Mouse (Mus musculus) macrophage (primary cell): Measurements from ENCODE around the gene Sav1. TPM values are rescaled to one million over a fixed set of nuclear protein-coding genes. Genes with fewer than 3 reads are reported as not detected.

ENCODE experiments used
- H3K27ac ChIP-seq: fragments of 350-480 bp; formaldehyde crosslinking; 2 replicates; pipeline ENCODE4 v1.9.0; 2021
- H3K36me3 ChIP-seq: fragments of 350-480 bp; formaldehyde crosslinking; 2 replicates; pipeline ENCODE4 v1.9.0; 2021; ENCODE audit errors: inconsistent target
- H3K4me3 ChIP-seq: fragments of 350-480 bp; formaldehyde crosslinking; 2 replicates; pipeline ENCODE4 v1.9.0; 2021; ENCODE audit errors: inconsistent target
- H3K79me2 ChIP-seq: fragments of 350-480 bp; formaldehyde crosslinking; 2 replicates; pipeline ENCODE4 v1.9.0; 2021; ENCODE audit errors: inconsistent target
- WGBS: methylation state at CpG from one replicate; pipeline ENCODE4 v1.1.7; 2026; ENCODE audit warnings: inconsistent platforms; ENCODE audit not compliant: missing documents; 5-methylcytosine and 5-hydroxymethylcytosine counted together
- polyA plus RNA-seq: library from polyadenylated mRNA; stranded (reverse); fragments of 250-400 nt; gene quantifications from 3 replicates; pipeline ENCODE4 v1.2.4, GENCODE M21; 2018; ENCODE audit warnings: inconsistent platforms
- total RNA-seq, 78 experiments: library from RNA; depleted of rRNA; stranded (reverse); fragments of 250-400 nt; gene quantifications; 1 replicate in 9 of 78; 2 replicates in 24 of 78; 3 replicates in 43 of 78; 4 replicates in 2 of 78; pipeline ENCODE4 v1.2.4; 2018; ENCODE audit warnings: inconsistent platforms in 56 of 78

The Sav1 gene
- 100 to 1,000 TPM; 153 to 862 (median 271) TPM for total RNA-seq (2018; cell fraction: chromatin; rRNA removed)
- 100 to 1,000 TPM in 1 of 26 experiments, 10 to 100 TPM in 25; 43.1 to 120 (median 56.9) TPM for total RNA-seq (2018; cell fraction: cytosol; rRNA removed)
- 100 to 1,000 TPM; 136 to 827 (median 229) TPM for total RNA-seq (2018; cell fraction: nucleus; rRNA removed)
- polyA plus RNA-seq, result 38.7 to 58.7 TPM (median 45.1 TPM) in 3 replicates

GRCm38 (mm10) chr12:69986786-69987497 lies at the start of gene Sav1:
Sav1 (minus strand) TSS chr12:69987002.
- Histone ChIP-seq H3K4me3 (peak within 1 kb of the TSS; percentile 52), H3K36me3 (peaks cover 19% of the 10 kb centered on the region; the same call in 1 of the 2 replicates), H3K79me2 (peaks cover 46% of the 10 kb centered on the region), H3K27ac (peak within 1 kb of the TSS; percentile 38)
- WGBS, result under 1% methylated on average over 60 of the region's 102 CpGs

- Histone ChIP-seq H3K36me3 (peaks cover 64% of the 10 kb centered on the region), H3K4me3 (no peak overlapping the region), H3K27ac (no peak overlapping the region)
Measured at GRCm38 (mm10) chr12:70026233-70026632, 39.4 kb upstream of the Sav1 start.

GRCm38 (mm10) chr12:70025431-70025830 lies 38.6 kb upstream of the Sav1 start:
- 94% methylated on average over 6 of the region's 6 CpGs for whole genome bisulfite sequencing
- H3K27ac ChIP-seq, result no peak overlapping the region
- H3K79me2 ChIP-seq, result no peaks in the 10 kb centered on the region
- peaks cover 64% of the 10 kb centered on the region for H3K36me3 ChIP-seq
- no peak overlapping the region for H3K4me3 ChIP-seq

More at GRCm38 (mm10) chr12:70026233-70026632, 39.4 kb upstream of the Sav1 start:
- no peaks in the 10 kb centered on the region for H3K79me2 ChIP-seq

- WGBS, result 91% methylated on average over 4 of the region's 4 CpGs
- Histone ChIP-seq H3K79me2 (no peaks in the 10 kb centered on the region), H3K36me3 (peaks cover 78% of the 10 kb centered on the region), H3K4me3 (no peak overlapping the region), H3K27ac (no peak overlapping the region)
Measured at GRCm38 (mm10) chr12:70023580-70023979, 36.8 kb upstream of the Sav1 start.

GRCm38 (mm10) chr12:70018153-70018552 lies 31.4 kb upstream of the Sav1 start:
- Histone ChIP-seq H3K4me3 (no peak overlapping the region), H3K27ac (no peak overlapping the region), H3K79me2 (no peaks in the 10 kb centered on the region), H3K36me3 (peaks cover 55% of the 10 kb centered on the region)
- WGBS, result 77% methylated on average over 4 of the region's 4 CpGs

GRCm38 (mm10) chr12:70015936-70016335 lies 29.1 kb upstream of the Sav1 start:
- Histone ChIP-seq H3K4me3 (no peak overlapping the region), H3K27ac (no peak overlapping the region), H3K79me2 (no peaks in the 10 kb centered on the region), H3K36me3 (peaks cover 39% of the 10 kb centered on the region)
- 96% methylated on average over 4 of the region's 4 CpGs for WGBS

- WGBS, result 92% methylated on average over 5 of the region's 5 CpGs
- H3K36me3 ChIP-seq, result peaks cover 8% of the 10 kb centered on the region; the same call in 1 of the 2 replicates
- no peak overlapping the region for H3K27ac ChIP-seq
- no peak overlapping the region for H3K4me3 ChIP-seq
- H3K79me2 ChIP-seq, result no peaks in the 10 kb centered on the region
Measured at GRCm38 (mm10) chr12:70011681-70012080, 24.9 kb upstream of the Sav1 start.

GRCm38 (mm10) chr12:70010356-70010755 lies 23.6 kb upstream of the Sav1 start:
- no peak overlapping the region for H3K4me3 ChIP-seq
- H3K27ac ChIP-seq, result no peak overlapping the region
- H3K36me3 ChIP-seq, result no peaks in the 10 kb centered on the region; the same call in 1 of the 2 replicates
- 73% methylated on average over 4 of the region's 4 CpGs for WGBS
- no peaks in the 10 kb centered on the region for H3K79me2 ChIP-seq

- no peaks in the 10 kb centered on the region for H3K79me2 ChIP-seq
- H3K36me3 ChIP-seq, result no peaks in the 10 kb centered on the region
- no peak overlapping the region for H3K27ac ChIP-seq
- 51% methylated on average over 4 of the region's 4 CpGs for WGBS
- no peak overlapping the region for H3K4me3 ChIP-seq
Measured at GRCm38 (mm10) chr12:70005103-70005502, 18.3 kb upstream of the Sav1 start.

- no peak overlapping the region for H3K4me3 ChIP-seq
- 69% methylated on average over 13 of the region's 13 CpGs for WGBS
- no peak overlapping the region for H3K27ac ChIP-seq
- H3K79me2 ChIP-seq, result no peaks in the 10 kb centered on the region
- H3K36me3 ChIP-seq, result no peaks in the 10 kb centered on the region
Measured at GRCm38 (mm10) chr12:69998186-69998983, 11.6 kb upstream of the Sav1 start.

GRCm38 (mm10) chr12:69995382-69995781 lies 8.6 kb upstream of the Sav1 start:
- H3K79me2 ChIP-seq, result no peaks in the 10 kb centered on the region
- 83% methylated on average over 3 of the region's 3 CpGs for WGBS
- no peaks in the 10 kb centered on the region for H3K36me3 ChIP-seq
- H3K4me3 ChIP-seq, result no peak overlapping the region
- H3K27ac ChIP-seq, result no peak overlapping the region

- Histone ChIP-seq H3K27ac (peak overlapping the region; percentile 38), H3K79me2 (peaks cover 53% of the 10 kb centered on the region), H3K36me3 (peaks cover 25% of the 10 kb centered on the region; the same call in 1 of the 2 replicates), H3K4me3 (peak overlapping the region; percentile 52)
- WGBS, result under 1% methylated on average over 34 of the region's 36 CpGs
Measured at GRCm38 (mm10) chr12:69986241-69986762, 500 bp downstream of the Sav1 start.

GRCm38 (mm10) chr12:69985546-69985945 lies 1.3 kb downstream of the Sav1 start:
- H3K4me3 ChIP-seq, result peak overlapping the region; percentile 52
- H3K36me3 ChIP-seq, result peaks cover 26% of the 10 kb centered on the region; the same call in 1 of the 2 replicates
- H3K79me2 ChIP-seq, result peaks cover 60% of the 10 kb centered on the region
- 32% methylated on average over 4 of the region's 4 CpGs for WGBS
- peak overlapping the region; percentile 38 for H3K27ac ChIP-seq

GRCm38 (mm10) chr12:69982874-69983273 lies 3.9 kb downstream of the Sav1 start:
- 87% methylated on average over 5 of the region's 5 CpGs for WGBS
- Histone ChIP-seq H3K36me3 (peaks cover 26% of the 10 kb centered on the region; the same call in 1 of the 2 replicates), H3K79me2 (peaks cover 87% of the 10 kb centered on the region), H3K4me3 (no peak overlapping the region), H3K27ac (no peak overlapping the region)
